In the genomic region with DNA sequence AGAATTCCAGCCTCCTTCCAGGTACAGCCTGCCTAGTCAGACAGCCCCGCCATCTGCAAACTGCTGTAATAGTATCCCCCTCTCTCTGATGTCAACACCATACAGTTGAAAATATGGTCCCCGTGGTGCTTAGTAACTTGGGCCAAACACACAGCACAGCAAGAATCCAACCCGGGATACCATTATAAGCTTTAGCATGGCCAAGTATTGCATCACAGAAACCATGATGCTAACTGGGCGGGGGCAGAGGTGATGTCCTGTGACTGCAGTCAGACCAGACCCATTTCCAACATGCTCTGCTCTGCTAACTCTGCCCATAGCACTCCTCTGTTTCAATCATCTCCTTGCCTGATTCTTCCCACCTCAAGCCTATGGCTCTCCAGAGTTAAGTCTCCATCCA, we compare ENCODE assay signal across 25 mouse cellular contexts. TPM values are rescaled to one million over a fixed set of nuclear protein-coding genes. Genes with fewer than 3 reads are reported as not detected.
DNase-seq lines count a peak whose midpoint lies in the region; ATAC-seq and TF ChIP-seq lines count a peak whose summit lies in the region.
"Had no signal": no experiment of that assay in that cellular context is flagged by ENCODE, and none has a peak within 500 bp of the region (broad histone marks: within the 10 kb centered on the region; RNA-seq: fewer than 3 reads in every experiment).

No protein-coding gene starts in this region.

- H3ac ChIP-seq in myocyte (ENCODE audit: control insufficient read depth, insufficient read length), result no peak overlapping the region

- no peaks in the 10 kb centered on the region for H3K36me3 ChIP-seq in myocyte (ENCODE audit: control insufficient read depth, insufficient read depth)
- H3K36me3 ChIP-seq in intestine, embryonic 16.5 days (ENCODE audit: control insufficient read depth, insufficient read depth, low read length), result no peaks in the 10 kb centered on the region
- H3K36me3 ChIP-seq: hindbrain, embryonic 15.5 days; midbrain, embryonic 10.5 days; stomach, embryonic 15.5 days had no signal

- no peaks in the 10 kb centered on the region for H3K9me3 ChIP-seq in intestine, embryonic 16.5 days (ENCODE audit: control insufficient read depth, low read length)
- H3K9me3 ChIP-seq: embryonic facial prominence, embryonic 12.5 days; hindbrain, embryonic 10.5 days; hindbrain, embryonic 15.5 days; liver, embryonic 12.5 days; midbrain, embryonic 10.5 days; neural tube, embryonic 13.5 days; stomach, embryonic 15.5 days had no signal

- 68% methylated on average over 4 of the region's 4 CpGs for WGBS in intestine, embryonic 16.5 days

- H3K9ac ChIP-seq in intestine, embryonic 16.5 days (ENCODE audit: low read depth, low read length), result no peak overlapping the region
- H3K9ac ChIP-seq: embryonic facial prominence, embryonic 12.5 days; hindbrain, embryonic 15.5 days; neural tube, embryonic 13.5 days; stomach, embryonic 15.5 days had no signal

- H3K4me2 ChIP-seq in myocyte (ENCODE audit: low read depth), result peak overlapping the region; percentile 19
- H3K4me2 ChIP-seq in intestine, embryonic 16.5 days (ENCODE audit: low read depth, low read length), result no peak overlapping the region
- H3K4me2 ChIP-seq: embryonic facial prominence, embryonic 12.5 days; hindbrain, embryonic 15.5 days; stomach, embryonic 15.5 days had no signal

- H3K27me3 ChIP-seq in myocyte (ENCODE audit: control insufficient read depth, insufficient read depth, insufficient read length), result no peaks in the 10 kb centered on the region
- no peaks in the 10 kb centered on the region for H3K27me3 ChIP-seq in intestine, embryonic 16.5 days (replicated peaks; ENCODE audit: control insufficient read depth, insufficient read depth, low read length)
- H3K27me3 ChIP-seq: embryonic facial prominence, embryonic 12.5 days; hindbrain, embryonic 15.5 days; liver, embryonic 12.5 days; neural tube, embryonic 13.5 days; Patski; stomach, embryonic 15.5 days had no signal

- H3K4me1 ChIP-seq in intestine, embryonic 16.5 days (ENCODE audit: control insufficient read depth, insufficient read depth, low read length), result peaks cover 7% of the 10 kb centered on the region
- H3K4me1 ChIP-seq: stomach, embryonic 15.5 days had no signal

- peak; percentile 38 for TF ChIP-seq POLR2A in myocyte (IDR thresholded peaks at IDR 0.05; ENCODE audit: insufficient read length, low read depth)

- H3K4me3 ChIP-seq in myocyte, result no peak overlapping the region
- no peak overlapping the region for H3K4me3 ChIP-seq in intestine, embryonic 16.5 days (ENCODE audit: low read length)
- H3K4me3 ChIP-seq: embryonic facial prominence, embryonic 12.5 days; hindbrain, embryonic 10.5 days; hindbrain, embryonic 15.5 days; liver, embryonic 12.5 days; midbrain, embryonic 10.5 days; neural tube, embryonic 13.5 days had no signal

- DNase-seq in lung, postnatal 36 days, result peak; percentile 53
- no peak for DNase-seq in lung, postnatal 14 days
- peak; percentile 9 to 14 for DNase-seq in B cell, adult 2 months
- peak; percentile 72 for DNase-seq in NIH3T3 (ENCODE audit: low read depth)
- no peak for DNase-seq in embryo, embryonic 9.5 days (ENCODE audit: extremely low spot score)
- no peak for DNase-seq in right cerebral cortex, postnatal 36 days (ENCODE audit: low spot score in 2 of 2)
- DNase-seq: adrenal gland, postnatal 36 days; cerebellum, postnatal 10 days; heart, postnatal 14 days; kidney, postnatal 4 days; left cerebral cortex, postnatal 4 days; liver, postnatal 0 days; lung, postnatal 4 days had no signal

- no peak for ATAC-seq in intestine, embryonic 16.5 days
- ATAC-seq: forebrain, embryonic 14.5 days; liver, embryonic 12.5 days; liver, postnatal 0 days; Patski had no signal

- no peak overlapping the region for H3K27ac ChIP-seq in intestine, embryonic 16.5 days (ENCODE audit: low read length)
- H3K27ac ChIP-seq: embryonic facial prominence, embryonic 12.5 days; hindbrain, embryonic 10.5 days; hindbrain, embryonic 15.5 days; kidney, postnatal 0 days; liver, embryonic 12.5 days; midbrain, embryonic 10.5 days; neural tube, embryonic 13.5 days; stomach, embryonic 15.5 days had no signal

- H3K79me2 ChIP-seq in myocyte (ENCODE audit: control insufficient read depth, insufficient read depth), result peaks cover 10% of the 10 kb centered on the region

TF ChIP-seq in myocyte, 11 proteins besides CTCF, POLR2A, EP300 and RAD21:
- TF ChIP-seq CEBPB (IDR thresholded peaks at IDR 0.05; ENCODE audit: insufficient read depth, poor library complexity, severe bottlenecking) (peak; percentile 67; the same call in 1 of the 2 replicates), MAX (IDR thresholded peaks at IDR 0.05; ENCODE audit: low read depth) (no peak)

RNA-seq across cellular contexts. Expression of gene Nenf, which starts 4.1 kb away (rescaled TPM):
- 143 TPM for polyA plus RNA-seq in myocyte (2012; fragmentation: generic; extraction: Trizol)
- polyA plus RNA-seq in intestine, embryonic 16.5 days (2015; fragmentation: Nextera tagmentation; extraction: Ambion mirVana), result 83.3 and 88.7 TPM in 2 replicates

RNA-seq across cellular contexts. Expression of gene Tmem206, which starts 11.8 kb away (rescaled TPM):
- polyA plus RNA-seq in myocyte (2012; fragmentation: generic; extraction: Trizol), result 12.1 TPM
- 18.2 and 19.3 TPM in 2 replicates for polyA plus RNA-seq in intestine, embryonic 16.5 days (2015; fragmentation: Nextera tagmentation; extraction: Ambion mirVana)

Comparison
In these comparisons a context has a peak if more than half of its experiments do, and no peak if none do; other contexts are left out.
1. DNase-seq: peak in lung, postnatal 36 days (single experiment), B cell, adult 2 months (2 of 2) and NIH3T3 (single experiment); none in lung, postnatal 14 days (single experiment), embryo, embryonic 9.5 days (single experiment) and right cerebral cortex, postnatal 36 days (0 of 2).